Mouse (Mus musculus): ENCODE data around the gene Kcnk1. TPM values are rescaled to one million over a fixed set of nuclear protein-coding genes. Genes with fewer than 3 reads are reported as not detected.

Gene Kcnk1
- polyA plus RNA-seq (2014; fragmentation: Illumina TruSeq; extraction: RNeasy Lipid Tissue Mini Kit (QIAGEN cat#74804); ENCODE audit: low read depth, low replicate concordance) = 217 TPM

GRCm38 (mm10) chr8:125995101-125995986 lies at the start of gene Kcnk1:
TSS of gene Kcnk1 (plus strand) at chr8:125995170.

Other genes with a start within 250 kb of the Kcnk1 start
- 1.8 TPM for gene Pcnx2, start 96.9 kb upstream of the Kcnk1 start, polyA plus RNA-seq (2014; fragmentation: Illumina TruSeq; extraction: RNeasy Lipid Tissue Mini Kit (QIAGEN cat#74804); ENCODE audit: low read depth, low replicate concordance)
- 14.3 TPM for gene Map3k21, start 84.7 kb upstream of the Kcnk1 start, polyA plus RNA-seq (2014; fragmentation: Illumina TruSeq; extraction: RNeasy Lipid Tissue Mini Kit (QIAGEN cat#74804); ENCODE audit: low read depth, low replicate concordance)

Measured in adipose tissue, adult 10 weeks (tissue).